ENCODE assay signal across 22 mouse cellular contexts in genomic region chr1:62159592-62159991, GRCm38 (mm10).
"Had no signal": no experiment of that assay in that cellular context is flagged by ENCODE, and none has a peak within 500 bp of the region (broad histone marks: within the 10 kb centered on the region; RNA-seq: fewer than 3 reads in every experiment).

No protein-coding gene starts in this region.

- H3K9ac ChIP-seq: forebrain, postnatal 0 days; heart, embryonic 13.5 days; heart, embryonic 15.5 days; hindbrain, embryonic 13.5 days; hindbrain, embryonic 15.5 days; limb, embryonic 13.5 days; limb, embryonic 15.5 days; liver, embryonic 12.5 days; liver, embryonic 14.5 days had no signal

- H3K36me3 ChIP-seq: heart, embryonic 13.5 days; heart, embryonic 15.5 days; hindbrain, embryonic 13.5 days; hindbrain, embryonic 15.5 days; limb, embryonic 13.5 days; limb, embryonic 15.5 days; liver, embryonic 12.5 days had no signal

- H3K27me3 ChIP-seq: heart, embryonic 13.5 days; heart, embryonic 15.5 days; hindbrain, embryonic 13.5 days; hindbrain, embryonic 15.5 days; limb, embryonic 13.5 days; limb, embryonic 15.5 days; liver, embryonic 12.5 days had no signal

- H3K27ac ChIP-seq: heart, adult 2 months; heart, embryonic 13.5 days; heart, embryonic 15.5 days; hindbrain, embryonic 13.5 days; hindbrain, embryonic 15.5 days; hindbrain, postnatal 0 days; limb, embryonic 13.5 days; limb, embryonic 15.5 days; liver, embryonic 12.5 days; liver, embryonic 14.5 days had no signal

- H3K9me3 ChIP-seq: heart, embryonic 13.5 days; heart, embryonic 15.5 days; hindbrain, embryonic 13.5 days; hindbrain, embryonic 15.5 days; limb, embryonic 13.5 days; limb, embryonic 15.5 days; liver, embryonic 12.5 days had no signal

- H3K4me2 ChIP-seq: heart, embryonic 11.5 days; heart, embryonic 13.5 days; heart, embryonic 15.5 days; hindbrain, embryonic 13.5 days; hindbrain, embryonic 15.5 days; limb, embryonic 13.5 days; limb, embryonic 15.5 days; liver, embryonic 12.5 days had no signal

- ATAC-seq: forebrain, postnatal 0 days; hindbrain, postnatal 0 days; intestine, embryonic 16.5 days; liver, embryonic 12.5 days had no signal

- DNase-seq: forebrain, postnatal 0 days; gastrocnemius, postnatal 14 days; gastrocnemius, postnatal 36 days; heart, adult 11 months; heart, adult 2 months; heart, postnatal 14 days; heart, postnatal 36 days; kidney, adult 8-10 months; layer of hippocampus, adult 9-11 months; layer of hippocampus, postnatal 36 days; left cerebral cortex, postnatal 4 days had no signal

- H3K4me1 ChIP-seq: heart, embryonic 15.5 days; hindbrain, embryonic 13.5 days; hindbrain, embryonic 15.5 days; limb, embryonic 15.5 days; liver, embryonic 12.5 days had no signal

- H3K4me3 ChIP-seq: heart, adult 2 months; heart, embryonic 13.5 days; heart, embryonic 15.5 days; hindbrain, embryonic 13.5 days; hindbrain, embryonic 15.5 days; limb, embryonic 13.5 days; limb, embryonic 15.5 days; liver, embryonic 12.5 days had no signal
